20 mouse cellular contexts compared by ENCODE assay signal in the genomic region with DNA sequence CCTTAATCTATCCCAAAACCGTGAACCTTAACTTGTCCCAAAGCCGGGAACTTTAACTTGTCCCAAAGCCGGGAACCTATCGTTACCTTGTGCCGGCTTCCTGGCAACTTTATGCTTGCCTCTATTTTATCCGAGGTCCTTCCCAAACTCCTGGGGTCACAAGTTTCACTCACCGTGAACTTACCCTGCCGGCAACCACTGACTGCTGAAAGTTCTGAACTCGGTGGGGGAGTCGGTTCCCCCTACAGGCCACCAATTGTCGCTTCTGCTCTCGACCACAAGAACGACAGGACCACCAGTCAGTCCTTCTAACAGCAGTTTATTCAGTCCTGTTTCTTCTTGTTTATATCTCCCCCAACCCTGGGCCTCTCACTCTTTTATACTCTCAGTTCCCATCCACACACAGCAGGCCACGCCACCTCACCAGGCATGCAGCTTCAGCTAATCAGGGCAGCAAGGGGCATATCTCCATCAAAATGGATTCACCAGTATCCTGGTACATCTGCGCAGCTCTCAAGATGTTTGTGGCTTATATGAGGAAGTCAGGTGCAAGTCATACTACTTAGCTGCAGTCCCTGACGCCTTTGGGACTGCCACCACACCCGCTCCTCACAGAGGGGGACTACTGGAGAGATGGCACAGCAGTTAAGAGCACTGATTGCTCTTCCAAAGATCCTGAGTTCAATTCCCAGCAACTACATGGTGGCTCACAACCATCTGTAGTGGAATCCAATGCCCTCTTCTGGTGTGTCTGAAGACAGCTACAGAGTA. TPM values are rescaled to one million over a fixed set of nuclear protein-coding genes. Genes with fewer than 3 reads are reported as not detected.
DNase-seq lines count a peak whose midpoint lies in the region; ATAC-seq and TF ChIP-seq lines count a peak whose summit lies in the region.
"Not testable (repeated sequence)": the region's sequence is repeated elsewhere in the genome, so short reads cannot be mapped to it uniquely, and the experiment has no call there.
"Had no signal": no experiment of that assay in that cellular context is flagged by ENCODE, and none has a peak within 500 bp of the region (broad histone marks: within the 10 kb centered on the region; RNA-seq: fewer than 3 reads in every experiment).

No protein-coding gene starts in this region.

- WGBS in embryonic facial prominence, embryonic 13.5 days: 80% methylated on average over 17 of the region's 17 CpGs
- WGBS in heart, embryonic 10.5 days: 78% methylated on average over 17 of the region's 17 CpGs
- 83% methylated on average over 17 of the region's 17 CpGs for WGBS in limb, embryonic 12.5 days
- WGBS in lung, postnatal 0 days: 78% methylated on average over 17 of the region's 17 CpGs
- whole genome bisulfite sequencing in stomach, embryonic 14.5 days: 82% methylated on average over 17 of the region's 17 CpGs

- TF ChIP-seq EP300 in ES-Bruce4 (IDR thresholded peaks at IDR 0.05; ENCODE audit: insufficient read depth, low read depth, low read length); lung, postnatal 0 days (IDR thresholded peaks at IDR 0.05): not testable (repeated sequence)

- H3K27me3 ChIP-seq in ES-Bruce4 (ENCODE audit: control insufficient read depth, insufficient read depth, low read length, poor library complexity, severe bottlenecking); embryonic facial prominence, embryonic 13.5 days; heart, embryonic 10.5 days (ENCODE audit: insufficient read depth, poor library complexity, severe bottlenecking); limb, embryonic 12.5 days; lung, postnatal 0 days (replicated peaks; ENCODE audit: insufficient read depth, low read length); stomach, embryonic 14.5 days (ENCODE audit: control insufficient read depth, insufficient read depth, low read length): not testable (repeated sequence)

- not testable (repeated sequence) for H3K4me1 ChIP-seq in ES-Bruce4 (ENCODE audit: control insufficient read depth, insufficient read depth, low read length); embryonic facial prominence, embryonic 13.5 days; heart, embryonic 10.5 days; limb, embryonic 12.5 days (replicated peaks); lung, postnatal 0 days (ENCODE audit: insufficient read depth, low read depth, low read length); stomach, embryonic 14.5 days (ENCODE audit: control insufficient read depth, insufficient read depth, low read length)

- not testable (repeated sequence) for H3K4me3 ChIP-seq in ES-Bruce4 (ENCODE audit: low read depth, low read length); embryonic facial prominence, embryonic 13.5 days; heart, embryonic 10.5 days; limb, embryonic 12.5 days (replicated peaks); lung, postnatal 0 days (ENCODE audit: low read depth, low read length); stomach, embryonic 14.5 days (ENCODE audit: low read depth, low read length)

- not testable (repeated sequence) for H3K9ac ChIP-seq in ES-Bruce4 (ENCODE audit: low read depth, poor library complexity, severe bottlenecking); embryonic facial prominence, embryonic 13.5 days; limb, embryonic 12.5 days (replicated peaks); lung, postnatal 0 days (replicated peaks; ENCODE audit: low read depth); stomach, embryonic 14.5 days (replicated peaks; ENCODE audit: low read depth, low read length)

- peak; percentile 80 for DNase-seq in heart, embryonic 10.5 days (ENCODE audit: low spot score)
- DNase-seq in lung, postnatal 0 days (ENCODE audit: low spot score): peak; percentile 5
- DNase-seq in yolk sac, embryonic 10.5 days (ENCODE audit: low spot score): peak; percentile 1

- peak; percentile 38 for TF ChIP-seq CTCF in ES-Bruce4 (IDR thresholded peaks at IDR 0.05; ENCODE audit: low read depth, low read length)
- not testable (repeated sequence) for TF ChIP-seq CTCF in lung, postnatal 0 days (IDR thresholded peaks at IDR 0.05)

- not testable (repeated sequence) for H3K36me3 ChIP-seq in ES-Bruce4 (ENCODE audit: control insufficient read depth, insufficient read depth, low read length, poor library complexity, severe bottlenecking); embryonic facial prominence, embryonic 13.5 days; heart, embryonic 10.5 days; limb, embryonic 12.5 days; lung, postnatal 0 days (ENCODE audit: insufficient read depth, low read length); stomach, embryonic 14.5 days (ENCODE audit: control insufficient read depth, insufficient read depth, low read length)

- not testable (repeated sequence) for TF ChIP-seq POLR2A in ES-Bruce4 (IDR thresholded peaks at IDR 0.05; ENCODE audit: insufficient read depth, low read length)

- ATAC-seq in embryonic facial prominence, embryonic 13.5 days (ENCODE audit: insufficient number of reproducible peaks, insufficient read depth, low FRiP score, low TSS enrichment, low read depth): peak; percentile 32; the same call in 1 of the 2 replicates
- ATAC-seq in limb, embryonic 12.5 days (ENCODE audit: insufficient number of reproducible peaks, insufficient read depth, low FRiP score, low TSS enrichment, low read depth): 0 out of 2 replicates have a peak, but pooled peaks have one; percentile 4
- ATAC-seq in lung, postnatal 0 days: peak; percentile 20; the same call in 1 of the 2 replicates
- 0 out of 2 replicates have a peak, but pooled peaks have one; percentile 21 for ATAC-seq in stomach, embryonic 14.5 days (ENCODE audit: insufficient number of reproducible peaks, insufficient read depth, low FRiP score, low read depth)

- H3K4me2 ChIP-seq in embryonic facial prominence, embryonic 13.5 days; limb, embryonic 12.5 days; lung, postnatal 0 days (replicated peaks; ENCODE audit: low read depth, low read length); stomach, embryonic 14.5 days (replicated peaks; ENCODE audit: low read depth, low read length): not testable (repeated sequence)

- not testable (repeated sequence) for H3K9me3 ChIP-seq in ES-Bruce4 (replicated peaks; ENCODE audit: control insufficient read depth, insufficient read depth, low read length, poor library complexity, severe bottlenecking)
- H3K9me3 ChIP-seq in embryonic facial prominence, embryonic 13.5 days: peaks cover 63% of the 10 kb centered on the region
- H3K9me3 ChIP-seq in heart, embryonic 10.5 days: peaks cover 55% of the 10 kb centered on the region
- peaks cover 65% of the 10 kb centered on the region for H3K9me3 ChIP-seq in limb, embryonic 12.5 days
- peaks cover 28% of the 10 kb centered on the region for H3K9me3 ChIP-seq in lung, postnatal 0 days (ENCODE audit: low read length)
- H3K9me3 ChIP-seq in stomach, embryonic 14.5 days (ENCODE audit: control insufficient read depth, low read depth, low read length): peaks cover 41% of the 10 kb centered on the region

- not testable (repeated sequence) for H3K27ac ChIP-seq in ES-Bruce4 (ENCODE audit: insufficient read depth, low read length); embryonic facial prominence, embryonic 13.5 days; heart, embryonic 10.5 days; limb, embryonic 12.5 days; lung, postnatal 0 days (ENCODE audit: low read length); stomach, embryonic 14.5 days (ENCODE audit: low read length)

RNA-seq across cellular contexts. Expression of gene Zfp978, which starts 40.8 kb away (rescaled TPM):
- 41.4 and 46.3 TPM in 2 replicates for polyA plus RNA-seq in ES-Bruce4 (2011; ENCODE audit: insufficient read depth, insufficient read length, low read depth, missing spikeins)
- polyA plus RNA-seq in embryonic facial prominence, embryonic 13.5 days (2015; fragmentation: Nextera tagmentation; extraction: Ambion mirVana): not detected in 2 replicates
- polyA plus RNA-seq in heart, embryonic 10.5 days (2016; fragmentation: Nextera tagmentation; extraction: Ambion mirVana): 0.14 and 0.26 TPM in 2 replicates
- polyA plus RNA-seq in limb, embryonic 12.5 days (2016; fragmentation: Nextera tagmentation; extraction: Ambion mirVana): 0.26 TPM in 1 of 2 replicates, not detected in the other
- polyA plus RNA-seq in lung, postnatal 0 days (2015; fragmentation: Nextera tagmentation; extraction: Ambion mirVana): 0.17 TPM in 1 of 2 replicates, not detected in the other
- 0.26 TPM in 1 of 2 replicates, not detected in the other for polyA plus RNA-seq in stomach, embryonic 14.5 days (2014; fragmentation: Nextera tagmentation; extraction: Ambion mirVana)
- polyA plus RNA-seq: CD4-positive, CD25-positive, alpha-beta regulatory T cell, adult 4 months; embryonic facial prominence, embryonic 12.5 days; erythroblast, embryonic 14.5 days; forebrain, embryonic 12.5 days; forebrain, postnatal 0 days; G1E; gonadal fat pad, adult 2 months; heart, embryonic 15.5 days; hindbrain, embryonic 13.5 days; intestine, postnatal 0 days; large intestine, adult 2 months; macrophage; midbrain, embryonic 16.5 days had no signal

Comparison
In these comparisons a context has a peak if more than half of its experiments do, and no peak if none do; other contexts are left out.
1. DNase-seq: peak in every context shown above with its lines; median percentile 80 in heart, embryonic 10.5 days; 5 in lung, postnatal 0 days; 1 in yolk sac, embryonic 10.5 days.
2. RNA of gene Zfp978, which starts 40.8 kb away (polyA plus RNA-seq): 41.4 to 46.3 TPM in ES-Bruce4; 0.26 TPM in stomach, embryonic 14.5 days, 0.26 TPM in limb, embryonic 12.5 days, not detected in embryonic facial prominence, embryonic 13.5 days, 0.14 to 0.26 TPM in heart, embryonic 10.5 days and 0.17 TPM in lung, postnatal 0 days; every median in the first group is over 10 times any median in the second.
3. Peak in every context shown above with its lines, with median percentiles within 50 percentile points of each other: ATAC-seq.